Comparison of ENCODE assay signal across 8 mouse cellular contexts in genomic region chr19:8712870-8713305, GRCm38 (mm10). TPM values are rescaled to one million over a fixed set of nuclear protein-coding genes. Genes with fewer than 3 reads are reported as not detected.
DNase-seq lines count a peak whose midpoint lies in the region.

No protein-coding gene starts in this region.

- H3K27me3 ChIP-seq in midbrain, embryonic 10.5 days (ENCODE audit: low read depth, poor library complexity, severe bottlenecking), result no peaks in the 10 kb centered on the region

- intact Hi-C loops in left cerebral cortex, postnatal 4 days (cut with DNase I), result no loop called here

- H3K9me3 ChIP-seq in midbrain, embryonic 10.5 days (replicated peaks), result no peaks in the 10 kb centered on the region

- peaks cover 31% of the 10 kb centered on the region for H3K4me1 ChIP-seq in midbrain, embryonic 10.5 days

- H3K36me3 ChIP-seq in midbrain, embryonic 10.5 days, result peaks cover 43% of the 10 kb centered on the region

- peak overlapping the region; percentile 70 for H3K4me3 ChIP-seq in midbrain, embryonic 10.5 days

- peak overlapping the region; percentile 94 for H3K27ac ChIP-seq in midbrain, embryonic 10.5 days (replicated peaks)

- DNase-seq in adrenal gland, adult (ENCODE audit: inconsistent age in 2 of 2, low spot score in 1 of 2), result peak; percentile 85 to 93
- DNase-seq in embryo, embryonic 10 days (ENCODE audit: low spot score), result peak; percentile 91
- DNase-seq in gastrocnemius, postnatal 10 days, result peak; percentile 57
- peak; percentile 93 for DNase-seq in induced T-regulatory cell, adult 2 months (ENCODE audit: low read depth)
- DNase-seq in left cerebral cortex, postnatal 4 days, result peak; percentile 81
- peak; percentile 85 for DNase-seq in midbrain, embryonic 10.5 days (ENCODE audit: low spot score)
- peak; percentile 72 for DNase-seq in right cerebral cortex, postnatal 4 days
- peak; percentile 92 for DNase-seq in yolk sac, embryonic 10.5 days (ENCODE audit: low spot score)

- under 1% methylated on average over 13 of the region's 13 CpGs for WGBS in midbrain, embryonic 10.5 days

RNA-seq across cellular contexts. Expression of gene Slc3a2, which starts 10.3 kb away (rescaled TPM):
- total RNA-seq in gastrocnemius, postnatal 10 days (2021), result 10 to 100 TPM; 29.4 to 36.7 TPM
- 100 to 1,000 TPM; 166 to 179 TPM for total RNA-seq in left cerebral cortex, postnatal 4 days (2021)
- polyA plus RNA-seq in midbrain, embryonic 10.5 days (2016; fragmentation: Nextera tagmentation; extraction: Ambion mirVana), result 139 and 144 TPM in 2 replicates

RNA-seq across cellular contexts. Expression of gene Wdr74, which starts 22.7 kb away (rescaled TPM):
- total RNA-seq in gastrocnemius, postnatal 10 days (2021), result 10 to 100 TPM; 26.5 to 27.4 TPM
- total RNA-seq in left cerebral cortex, postnatal 4 days (2021), result 10 to 100 TPM; 55.9 to 56.5 TPM
- polyA plus RNA-seq in midbrain, embryonic 10.5 days (2016; fragmentation: Nextera tagmentation; extraction: Ambion mirVana), result 105 and 121 TPM in 2 replicates

RNA-seq across cellular contexts. Expression of gene 1700092M07Rik, which starts 27.6 kb away (rescaled TPM):
- under 1 TPM in 1 of 2 experiments, not detected in 1; 0.65 TPM for total RNA-seq in gastrocnemius, postnatal 10 days (2021)
- total RNA-seq in left cerebral cortex, postnatal 4 days (2021), result 1 to 10 TPM; 2.7 to 2.8 TPM
- 3.2 and 3.3 TPM in 2 replicates for polyA plus RNA-seq in midbrain, embryonic 10.5 days (2016; fragmentation: Nextera tagmentation; extraction: Ambion mirVana)

RNA-seq across cellular contexts. Expression of gene Stx5a, which starts 28.3 kb away (rescaled TPM):
- 10 to 100 TPM; 35.6 to 46.3 TPM for total RNA-seq in gastrocnemius, postnatal 10 days (2021)
- 10 to 100 TPM; 70.8 to 77.5 TPM for total RNA-seq in left cerebral cortex, postnatal 4 days (2021)
- 94.9 and 103 TPM in 2 replicates for polyA plus RNA-seq in midbrain, embryonic 10.5 days (2016; fragmentation: Nextera tagmentation; extraction: Ambion mirVana)

RNA-seq across cellular contexts. Expression of gene Nxf1, which starts 44.0 kb away (rescaled TPM):
- total RNA-seq in gastrocnemius, postnatal 10 days (2021), result 10 to 100 TPM; 40.8 to 61.8 TPM
- 100 to 1,000 TPM; 105 to 110 TPM for total RNA-seq in left cerebral cortex, postnatal 4 days (2021)
- 253 and 282 TPM in 2 replicates for polyA plus RNA-seq in midbrain, embryonic 10.5 days (2016; fragmentation: Nextera tagmentation; extraction: Ambion mirVana)

Comparison
In these comparisons a context has a peak if more than half of its experiments do, and no peak if none do; other contexts are left out.
1. Peak in every context shown above with its lines: DNase-seq, H3K4me3 ChIP-seq and H3K27ac ChIP-seq.
2. RNA of gene Slc3a2, which starts 10.3 kb away (total RNA-seq): 166 to 179 TPM in left cerebral cortex, postnatal 4 days; 29.4 to 36.7 TPM in gastrocnemius, postnatal 10 days; every median in the first group is over 4 times any median in the second.